Mouse (Mus musculus) CD4-positive, CD25-positive, alpha-beta regulatory T cell, adult 4 months (primary cell): ENCODE measurements around the gene Mical2. TPM values are rescaled to one million over a fixed set of nuclear protein-coding genes. Genes with fewer than 3 reads are reported as not detected.

Experiments
- ATAC-seq: one replicate; pipeline ENCODE4 v1.8.0; 2017
- polyA plus RNA-seq, 2 experiments: library from polyadenylated mRNA; unstranded; fragments of 100-300 nt; shearing (Covaris generic); gene quantifications; one replicate each; pipeline ENCODE4 v1.2.1; 2017

The Mical2 gene
- polyA plus RNA-seq, 2 experiments from 2014 or later: 2.1 to 2.4 TPM

DNA sequence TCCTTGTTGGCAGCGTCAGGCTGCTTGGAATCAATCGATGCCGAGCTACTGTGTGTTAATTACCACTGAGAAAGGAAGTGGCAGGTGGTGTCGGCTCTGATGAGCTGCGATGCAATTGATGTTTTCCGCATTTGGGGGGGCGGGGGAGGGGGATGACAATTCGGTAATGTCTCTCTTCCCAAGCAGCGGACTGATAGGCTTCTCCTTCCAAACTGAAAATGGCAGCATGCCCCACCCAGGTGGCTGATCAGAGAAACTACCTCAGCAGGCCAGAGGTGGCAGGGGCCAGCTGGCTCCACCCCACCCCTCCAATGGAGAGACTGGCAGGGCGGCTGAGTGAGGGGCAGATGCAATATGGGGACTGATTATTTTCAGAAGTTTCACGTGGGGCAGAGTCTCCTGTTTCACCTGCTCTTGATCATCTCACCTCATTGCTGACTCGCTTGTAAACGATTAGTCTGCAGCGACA, 190.4 kb downstream of the Mical2 start:
- peak; percentile 37 for ATAC-seq

GRCm38 (mm10) chr7:112416730-112417513, 191.3 kb downstream of the Mical2 start:
- ATAC-seq: no peak

GRCm38 (mm10) chr7:112417598-112417997, 191.9 kb downstream of the Mical2 start:
- ATAC-seq: no peak

- no peak for ATAC-seq
Observed at GRCm38 (mm10) chr7:112423438-112423837, 197.8 kb downstream of the Mical2 start.

DNA sequence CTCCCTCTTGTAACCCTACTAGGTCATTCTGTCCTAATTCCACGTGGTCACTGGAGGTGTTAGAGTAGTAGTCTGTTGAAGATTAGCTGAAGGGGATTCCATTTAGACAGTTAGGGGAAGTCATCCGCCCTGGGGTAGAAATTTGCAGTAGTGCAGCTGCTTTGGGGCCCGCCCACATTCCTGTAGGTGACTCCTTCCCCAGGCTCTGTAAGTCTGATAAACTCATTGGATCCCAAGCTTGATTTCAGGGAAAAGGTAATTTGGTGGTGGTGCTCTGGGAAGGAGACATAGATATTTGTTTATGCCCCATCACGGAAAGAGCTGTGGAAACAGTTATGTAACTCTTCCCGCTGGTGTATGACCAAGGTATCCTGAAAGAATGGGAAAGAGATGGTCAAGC, 201.2 kb downstream of the Mical2 start:
- no peak for ATAC-seq

DNA sequence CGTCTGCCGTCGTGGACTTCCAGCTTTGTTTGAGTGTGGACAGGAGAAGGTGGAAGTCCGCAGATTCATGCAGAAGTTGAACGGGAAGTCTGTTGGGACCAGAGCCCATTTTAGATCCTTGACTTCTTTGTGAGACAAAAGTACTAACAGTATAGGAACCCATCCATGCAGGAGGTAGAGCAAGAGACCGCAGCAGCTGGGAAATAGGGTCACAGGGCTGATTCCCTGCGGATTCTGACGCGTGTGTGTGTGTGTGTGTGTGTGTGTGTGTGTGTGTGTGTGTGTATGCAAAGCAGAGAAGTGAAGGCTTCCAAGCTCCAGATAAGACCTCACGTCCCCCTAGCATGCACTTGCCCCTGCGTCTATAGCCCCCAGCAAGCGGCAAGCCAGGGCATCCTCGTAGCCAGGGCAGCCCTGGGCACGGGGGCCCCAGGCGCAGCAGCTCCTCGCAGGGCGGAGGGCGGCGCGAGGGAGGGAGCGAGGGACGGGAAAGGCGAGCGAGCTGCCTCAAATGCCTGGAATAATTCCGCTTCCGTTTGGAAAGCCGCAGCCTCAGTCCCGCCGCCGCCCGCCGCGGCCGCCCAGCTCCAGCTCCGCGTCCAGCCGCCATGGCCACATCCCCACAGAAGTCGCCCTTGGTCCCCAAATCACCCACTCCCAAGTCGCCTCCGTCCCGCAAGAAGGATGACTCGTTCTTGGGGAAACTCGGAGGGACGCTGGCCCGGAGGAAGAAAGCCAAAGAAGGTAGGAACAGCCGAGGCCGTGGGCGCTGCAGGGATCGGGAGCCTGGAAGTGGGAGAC, 201.9 kb downstream of the Mical2 start, which contains the start of gene Parva:
TSS of gene Parva (plus strand) at position 149 of the 801 bp plus-strand sequence.
- no peak for ATAC-seq

DNA sequence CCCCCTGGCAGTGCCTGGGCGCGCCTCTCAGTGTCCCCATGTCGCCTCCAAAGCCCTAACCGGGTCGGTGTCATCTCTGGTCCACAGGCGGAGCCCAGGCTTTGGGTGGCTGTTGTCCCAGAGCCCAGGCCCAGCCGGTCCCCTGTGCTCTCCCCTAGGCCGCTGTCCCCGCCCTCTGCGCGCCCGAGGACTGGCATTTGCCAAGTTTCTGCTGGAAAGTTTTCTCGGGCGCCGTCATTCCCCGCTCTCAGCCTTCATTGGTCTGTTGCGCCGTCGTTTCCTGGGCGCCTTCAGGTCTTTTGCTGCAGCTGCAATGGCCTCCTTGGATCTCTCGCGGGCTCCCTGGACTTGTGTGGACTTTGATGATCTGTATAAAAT, 202.5 kb downstream of the Mical2 start:
- ATAC-seq: no peak

GRCm38 (mm10) chr7:112439846-112440245, 214.2 kb downstream of the Mical2 start:
- no peak for ATAC-seq

DNA sequence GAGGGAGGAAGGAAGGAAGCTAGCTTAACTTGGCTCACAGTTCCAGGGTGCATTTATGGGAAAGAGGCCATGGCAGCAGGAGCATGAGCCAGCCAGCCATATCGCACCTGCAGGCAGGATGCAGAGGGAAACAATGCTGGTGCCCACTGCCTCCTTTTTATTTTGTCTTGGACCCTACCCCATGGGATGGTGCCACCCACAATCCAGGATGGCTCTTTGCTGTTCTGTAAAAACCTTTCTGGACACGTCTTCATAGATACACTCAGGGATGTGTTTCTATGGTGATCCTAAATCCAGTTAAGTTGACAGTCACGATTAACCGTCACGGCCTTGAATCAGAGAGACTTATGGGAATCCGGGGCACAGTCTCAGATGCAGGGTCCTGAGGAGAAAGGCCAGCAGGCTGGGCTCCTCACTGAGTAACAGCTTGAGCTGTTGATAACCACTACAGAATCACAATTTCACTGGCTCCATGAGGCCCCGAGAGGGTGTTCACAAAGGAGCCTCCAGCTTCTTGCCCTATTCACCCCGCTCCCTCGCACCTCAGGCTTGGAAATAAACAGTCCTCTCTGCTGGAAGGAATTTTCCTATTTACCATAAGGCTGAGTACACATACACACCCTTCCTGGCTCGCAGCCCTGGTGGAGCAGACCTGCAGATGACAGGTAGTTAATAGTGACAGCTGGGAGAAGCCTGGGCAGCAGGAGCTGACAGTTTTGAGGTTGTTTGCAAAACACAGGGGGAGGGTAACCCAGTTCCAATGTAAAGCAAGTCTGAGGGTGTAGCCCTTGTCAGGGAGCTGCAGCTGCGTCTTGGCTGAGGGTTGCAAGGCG, 218.7 kb downstream of the Mical2 start:
- no peak for ATAC-seq

DNA sequence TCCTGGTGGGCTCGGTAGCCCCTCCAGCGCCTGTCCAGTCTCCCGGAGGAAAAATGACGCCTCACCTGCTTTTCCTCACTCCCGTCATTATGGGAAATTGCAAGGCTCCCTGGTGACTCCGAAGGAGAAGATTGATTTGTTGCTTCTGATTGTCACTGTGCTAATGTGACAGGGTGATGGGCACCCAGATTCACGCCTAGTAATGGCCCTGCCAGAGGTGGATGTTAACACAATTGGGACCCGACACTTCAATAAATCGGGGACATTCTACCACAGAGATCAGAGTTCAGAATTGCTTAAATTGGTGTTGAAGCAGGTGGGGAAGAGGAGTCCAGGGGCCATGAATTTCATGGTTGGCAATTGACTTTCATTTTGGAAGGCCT, 219.3 kb downstream of the Mical2 start:
- no peak for ATAC-seq

DNA sequence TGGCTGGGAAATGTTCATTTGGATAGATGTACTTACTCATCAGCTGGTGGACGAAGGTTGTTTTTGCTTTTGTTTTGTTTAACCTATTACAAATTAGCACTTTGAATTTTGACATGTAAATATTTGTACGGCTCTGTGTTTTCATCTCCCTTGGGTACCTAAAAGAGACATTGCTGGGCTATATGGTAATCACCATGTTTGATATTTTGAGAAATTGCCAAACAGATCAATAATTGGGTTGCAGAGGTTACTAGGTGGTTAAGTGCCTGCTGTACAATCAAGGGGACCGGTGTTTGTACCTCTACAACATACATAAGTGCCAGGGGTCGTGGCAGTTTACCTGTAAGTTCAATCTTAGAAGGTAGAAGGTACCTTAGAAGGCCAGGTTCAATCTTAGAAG, 220.8 kb downstream of the Mical2 start:
- ATAC-seq: no peak

GRCm38 (mm10) chr7:112449954-112450700, 224.5 kb downstream of the Mical2 start:
- ATAC-seq: no peak

DNA sequence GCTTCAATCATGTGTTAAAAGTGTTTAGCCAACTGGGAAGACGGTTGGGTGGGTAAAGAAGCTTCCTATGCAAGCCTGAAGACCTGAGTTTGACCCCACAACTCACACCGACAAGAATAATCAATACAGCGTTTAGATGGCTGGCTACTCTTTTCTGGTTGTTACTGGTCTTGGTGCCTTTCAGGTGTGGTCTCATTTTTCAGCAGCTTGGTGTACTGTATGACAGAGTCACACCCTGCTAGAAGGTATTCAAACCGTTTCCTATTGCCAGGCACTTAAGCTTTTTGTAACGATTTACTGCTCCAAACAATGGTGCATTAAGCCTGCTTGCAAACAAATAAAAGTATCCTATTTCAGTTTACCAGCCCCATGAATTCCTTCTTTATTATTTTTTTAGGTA, 226.8 kb downstream of the Mical2 start:
- no peak for ATAC-seq

- no peak for ATAC-seq
Observed at GRCm38 (mm10) chr7:112453805-112454214, 228.2 kb downstream of the Mical2 start.

- no peak for ATAC-seq
Observed at GRCm38 (mm10) chr7:112454380-112454779, 228.7 kb downstream of the Mical2 start.

- ATAC-seq: no peak
Observed at GRCm38 (mm10) chr7:112454951-112455350, 229.3 kb downstream of the Mical2 start.

- ATAC-seq: no peak
Observed at GRCm38 (mm10) chr7:112455566-112456110, 230.0 kb downstream of the Mical2 start.

DNA sequence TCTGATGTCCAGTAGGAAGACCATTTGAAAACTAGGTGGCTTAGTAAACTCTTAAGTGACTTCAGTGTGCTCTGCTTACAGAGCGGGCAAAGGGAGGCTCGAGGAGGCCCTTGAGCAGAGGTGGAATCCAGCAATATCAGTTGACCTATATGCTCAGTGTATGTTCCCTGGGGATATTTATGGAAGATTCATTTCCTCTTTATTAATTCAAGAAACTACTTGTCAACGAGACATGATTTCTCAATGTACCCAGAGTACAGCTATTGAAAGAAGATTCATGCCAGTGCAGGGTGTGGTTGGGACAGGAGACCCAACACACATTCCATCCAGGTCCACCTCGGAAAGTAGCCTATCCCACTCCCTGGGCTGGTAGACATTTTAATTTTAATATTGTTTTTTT, 231.7 kb downstream of the Mical2 start:
- no peak for ATAC-seq

DNA sequence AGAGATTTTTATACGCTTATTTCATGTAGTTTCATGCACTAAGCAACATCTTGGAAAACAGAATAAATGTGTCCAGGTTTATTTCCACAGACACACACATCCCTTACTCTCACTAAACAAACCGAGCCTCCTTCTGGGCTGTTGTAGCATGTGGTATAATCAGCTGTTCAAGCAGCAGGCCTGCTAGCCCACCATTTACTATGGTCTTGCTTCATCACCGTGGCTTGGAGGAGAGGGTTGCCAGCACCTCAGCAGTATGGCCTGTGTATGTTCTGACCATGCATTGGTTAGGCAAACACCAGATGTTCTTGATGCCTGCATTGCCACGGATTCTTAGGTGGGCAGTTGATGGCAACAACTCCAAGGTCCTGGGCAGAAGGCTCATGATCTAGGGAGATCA, 232.3 kb downstream of the Mical2 start:
- no peak for ATAC-seq

- no peak for ATAC-seq
Observed at GRCm38 (mm10) chr7:112458440-112458839, 232.8 kb downstream of the Mical2 start.
